10 mouse cellular contexts compared by ENCODE assay signal in genomic region chr10:62412906-62413605, GRCm38 (mm10). TPM values are rescaled to one million over a fixed set of nuclear protein-coding genes. Genes with fewer than 3 reads are reported as not detected.
A peak's percentile ranks its signal among the peaks of the same experiment; 100 is the strongest.
DNase-seq lines count a peak whose midpoint lies in the region; ATAC-seq lines count a peak whose summit lies in the region.
"Had no signal": no experiment of that assay in that cellular context is flagged by ENCODE, and none has a peak within 500 bp of the region (broad histone marks: within the 10 kb centered on the region; RNA-seq: fewer than 3 reads in every experiment).

No protein-coding gene starts in this region.

- ATAC-seq in heart, embryonic 15.5 days (replicated peaks; ENCODE audit: insufficient number of reproducible peaks, insufficient read depth, low FRiP score, low read depth), result no peak

- WGBS in heart, embryonic 15.5 days, result 5% methylated on average over 8 of the region's 8 CpGs

- H3K4me1 ChIP-seq in heart, embryonic 15.5 days (replicated peaks), result peaks cover 13% of the 10 kb centered on the region

- no peak overlapping the region for H3K9ac ChIP-seq in heart, embryonic 15.5 days

- H3K4me3 ChIP-seq in heart, embryonic 15.5 days, result no peak overlapping the region

- H3K4me2 ChIP-seq in heart, embryonic 15.5 days, result no peak overlapping the region

- H3K27ac ChIP-seq in heart, embryonic 15.5 days, result peak overlapping the region; percentile 42; the same call in 1 of the 2 replicates

- no peaks in the 10 kb centered on the region for H3K9me3 ChIP-seq in heart, embryonic 15.5 days (replicated peaks)

- H3K27me3 ChIP-seq in heart, embryonic 15.5 days, result peaks cover 5% of the 10 kb centered on the region; the same call in 1 of the 2 replicates

- DNase-seq in heart, postnatal 4 days, result no peak
- peak; percentile 86 for DNase-seq in Muller cell, postnatal 12 days (ENCODE audit: inconsistent ontology term)
- DNase-seq in kidney, adult 9 months, result peak; percentile 48
- DNase-seq in lung, postnatal 14 days, result peak; percentile 15
- no peak for DNase-seq in cerebellum, adult 18-20 months
- no peak for DNase-seq in thymus, postnatal 25 days
- no peak for DNase-seq in left cerebral cortex, adult 9 months (ENCODE audit: low spot score in 2 of 2)
- DNase-seq: right cerebral cortex, postnatal 25 days had no signal

- no peaks in the 10 kb centered on the region for H3K36me3 ChIP-seq in heart, embryonic 15.5 days

RNA-seq across cellular contexts. Expression of gene Hkdc1, which starts 9.2 kb away (rescaled TPM):
- 0.13 and 0.30 TPM in 2 replicates for polyA plus RNA-seq in heart, embryonic 15.5 days (2015; fragmentation: Nextera tagmentation; extraction: Ambion mirVana)
- total RNA-seq in heart, postnatal 4 days (2021), result not detected
- total RNA-seq: CH12.LX had no signal

RNA-seq across cellular contexts. Expression of gene Hk1, which starts 33.3 kb away (rescaled TPM):
- 186 and 190 TPM in 2 replicates for polyA plus RNA-seq in heart, embryonic 15.5 days (2015; fragmentation: Nextera tagmentation; extraction: Ambion mirVana)
- 100 to 1,000 TPM; 235 to 242 TPM for total RNA-seq in heart, postnatal 4 days (2021)

RNA-seq across cellular contexts. Expression of gene 4930507D05Rik, which starts 36.2 kb away (rescaled TPM):
- 0.48 and 0.57 TPM in 2 replicates for polyA plus RNA-seq in heart, embryonic 15.5 days (2015; fragmentation: Nextera tagmentation; extraction: Ambion mirVana)
- under 1 TPM; 0.36 to 0.62 TPM for total RNA-seq in heart, postnatal 4 days (2021)

RNA-seq across cellular contexts. Expression of gene Supv3l1, which starts 36.5 kb away (rescaled TPM):
- 23.7 and 27.0 TPM in 2 replicates for polyA plus RNA-seq in heart, embryonic 15.5 days (2015; fragmentation: Nextera tagmentation; extraction: Ambion mirVana)
- total RNA-seq in heart, postnatal 4 days (2021), result 10 to 100 TPM; 39.2 to 40.7 TPM

Comparison
In these comparisons a context has a peak if more than half of its experiments do, and no peak if none do; other contexts are left out.
1. DNase-seq: peak in Muller cell, postnatal 12 days (single experiment), kidney, adult 9 months (single experiment) and lung, postnatal 14 days (single experiment); none in heart, postnatal 4 days (single experiment), cerebellum, adult 18-20 months (0 of 2), thymus, postnatal 25 days (single experiment) and left cerebral cortex, adult 9 months (0 of 2).